Mouse (Mus musculus): Measurements from ENCODE around the gene Ksr1.
"Not testable (repeated sequence)": the region's sequence is repeated elsewhere in the genome, so short reads cannot be mapped to it uniquely, and the experiment has no call there.

The Ksr1 gene

DNA sequence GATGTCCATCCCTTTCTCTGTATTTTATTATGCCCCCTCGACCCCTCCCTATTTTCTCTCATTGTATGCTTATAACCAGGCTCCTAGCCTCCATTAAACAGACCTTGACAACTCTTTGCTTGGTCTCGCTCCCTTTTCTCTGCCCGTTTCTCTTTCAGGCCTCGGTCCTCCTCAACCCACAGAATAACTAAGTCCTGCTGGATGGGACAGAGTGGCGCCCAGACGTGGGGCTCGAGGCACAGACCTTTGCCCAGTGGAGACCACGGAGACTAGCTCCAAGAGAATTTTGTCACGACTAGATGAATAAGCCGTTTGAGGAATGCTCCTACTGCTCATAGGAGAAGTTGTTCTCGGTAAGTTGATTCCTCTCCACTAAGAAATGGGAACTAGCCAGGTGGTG, 157.0 kb downstream of the Ksr1 start:
- CTCF ChIA-PET: not testable (repeated sequence)

DNA sequence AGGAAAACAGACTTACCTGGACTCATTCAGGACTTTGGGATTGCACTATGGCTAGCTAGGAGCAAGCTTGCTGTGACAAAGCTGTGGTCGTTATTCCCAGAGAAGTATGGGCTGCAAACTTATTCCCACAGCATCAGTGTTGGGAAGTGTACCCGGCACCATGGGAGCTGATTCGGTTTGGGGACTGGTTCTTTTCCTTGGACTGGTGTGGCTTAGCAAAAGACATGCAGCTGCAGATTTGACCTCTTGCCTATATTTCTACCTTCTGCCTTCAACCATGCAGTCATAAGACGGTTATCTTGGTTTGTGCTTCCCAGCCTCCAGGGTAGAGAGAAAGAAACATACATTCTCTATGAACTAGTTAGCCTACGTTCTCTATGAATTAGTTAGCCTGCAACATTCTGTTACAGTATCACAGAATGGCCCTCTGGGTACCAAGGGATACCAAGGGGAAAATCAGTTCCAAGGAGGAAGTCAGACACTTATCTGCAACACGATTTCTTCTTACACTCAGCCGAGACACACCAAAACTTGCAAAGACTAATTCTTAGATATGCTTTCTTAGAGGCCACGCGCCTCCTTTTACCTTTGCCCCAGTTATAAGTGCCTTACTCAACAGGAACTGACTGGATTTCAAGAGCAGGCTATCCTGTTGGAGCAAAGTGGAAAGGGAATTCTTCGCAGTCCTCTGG, 159.8 kb downstream of the Ksr1 start:
- CTCF ChIA-PET: interaction anchor here (0.5 to 0.6 kb wide), 2 partner anchors 10 to 43 kb away, joined by 3 to 5 read pairs; no protein-coding TSS in a partner anchor

DNA sequence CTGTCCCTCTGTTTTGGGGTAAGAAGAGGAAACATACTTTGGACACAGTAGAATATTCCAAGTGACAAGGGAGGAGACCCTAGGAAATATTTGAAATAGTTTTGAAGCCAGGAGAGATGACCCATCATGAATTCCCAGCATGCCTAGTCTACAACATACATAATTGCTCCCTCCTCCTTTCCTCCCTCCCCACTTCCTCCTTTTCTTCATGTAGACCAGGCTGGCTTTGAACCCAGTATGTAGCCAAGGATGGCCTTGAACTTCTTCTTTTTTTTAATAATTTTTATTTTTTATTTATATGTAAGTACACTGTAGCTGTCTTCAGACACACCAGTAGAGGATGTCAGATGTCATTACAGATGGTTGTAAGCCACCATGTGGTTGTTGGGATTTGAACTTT, 160.7 kb downstream of the Ksr1 start:
- CTCF ChIA-PET: interaction anchor here (0.6 kb wide), 1 partner anchor 44 kb away, joined by 5 read pairs; no protein-coding TSS in a partner anchor

DNA sequence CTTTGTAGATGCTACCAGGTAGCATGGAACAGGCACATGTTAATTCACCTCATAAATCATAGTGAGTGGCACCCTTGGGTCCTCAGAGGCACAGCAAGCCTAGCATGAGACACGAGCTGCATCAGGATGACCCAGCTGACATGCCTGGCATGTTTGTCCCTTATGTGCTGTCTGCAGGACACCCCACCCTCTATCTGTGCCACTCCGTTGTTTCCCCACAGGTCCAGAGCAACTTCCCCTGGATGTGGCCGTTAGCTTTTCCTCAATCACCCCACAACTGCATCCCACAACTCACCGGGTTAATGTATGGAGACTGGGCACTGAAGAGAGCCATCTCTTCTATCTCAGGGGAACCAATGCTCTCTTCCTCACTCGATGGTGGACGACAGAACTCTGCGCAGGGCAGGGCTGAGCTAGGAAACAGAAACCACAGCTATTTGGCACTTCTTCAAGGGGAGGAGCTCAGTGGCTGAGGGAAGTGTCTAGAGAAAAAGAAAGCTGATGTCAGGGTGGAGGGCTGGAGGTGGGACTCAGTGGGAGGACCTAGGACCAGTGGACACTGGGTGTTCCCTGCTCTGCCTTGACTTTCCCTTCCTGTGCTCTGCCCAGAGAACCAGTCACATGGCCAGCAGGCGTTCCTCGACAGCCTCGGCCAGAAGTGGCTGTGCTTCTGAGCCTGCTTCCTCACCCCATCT, 161.6 kb downstream of the Ksr1 start, which contains the start of gene Lgals9:
Gene Lgals9, minus strand, starts transcription at position 464 of the 695 bp plus-strand sequence.
- CTCF ChIA-PET: no interaction called here

DNA sequence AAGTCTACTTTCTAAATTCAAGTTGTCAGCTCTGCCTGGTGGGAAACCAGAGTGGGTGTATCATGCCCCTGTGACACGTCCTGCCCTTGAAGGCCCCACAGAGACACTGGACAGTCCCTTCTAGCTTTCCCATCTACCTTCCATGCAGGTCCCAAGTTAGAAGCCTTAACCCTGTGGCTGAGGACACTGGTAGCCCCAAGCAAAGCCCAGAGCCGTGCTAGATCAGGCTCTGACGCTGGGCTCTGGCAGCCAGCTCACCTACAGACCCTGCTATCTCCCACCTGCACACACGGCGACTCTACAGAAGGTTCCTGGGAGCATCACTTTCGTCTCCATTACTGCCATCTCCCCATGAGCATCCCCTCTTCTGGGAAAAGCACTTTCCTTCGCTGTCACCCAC, 162.7 kb downstream of the Ksr1 start:
- CTCF ChIA-PET: interaction anchor here (0.5 kb wide), 1 partner anchor 685 kb away, joined by 6 read pairs; no protein-coding TSS in a partner anchor

DNA sequence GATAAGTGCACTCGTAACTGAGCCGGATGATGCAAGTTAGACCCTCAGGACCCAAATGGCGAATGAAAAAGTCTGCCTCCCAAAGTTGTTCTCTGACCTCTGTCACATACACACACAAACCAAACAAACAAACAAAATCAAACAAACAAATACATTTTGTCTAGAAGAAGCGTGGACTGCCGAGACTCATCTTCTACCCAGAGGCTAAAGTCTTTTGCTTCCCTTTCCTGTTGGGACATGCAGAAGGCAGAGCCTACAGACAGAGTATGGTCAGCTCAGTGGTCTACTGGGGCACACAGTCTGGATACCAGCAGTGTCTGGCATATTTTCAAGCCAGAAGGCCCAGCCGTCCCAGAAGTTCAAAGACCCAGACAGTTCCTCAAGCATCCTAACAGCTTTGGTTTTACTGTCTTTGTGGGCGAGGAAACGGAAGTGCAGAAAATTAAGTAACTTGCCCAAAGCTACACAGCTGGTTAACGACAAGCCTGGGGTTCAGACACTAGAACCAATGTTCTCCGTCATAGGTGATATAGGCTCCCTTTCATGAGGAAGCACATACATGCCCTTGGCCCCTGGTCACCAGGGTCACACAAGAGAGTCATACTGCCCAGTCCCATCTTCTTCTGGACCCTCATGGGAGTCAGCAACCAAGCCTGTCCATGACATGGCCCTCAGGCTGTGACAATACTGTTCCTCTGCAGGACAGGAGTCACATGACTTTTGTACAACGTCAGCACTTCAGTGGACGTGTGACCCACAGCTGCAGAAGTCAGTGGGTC, 163.5 kb downstream of the Ksr1 start:
- CTCF ChIA-PET: interaction anchor here (0.5 kb wide), 1 partner anchor 114 kb away, joined by 4 read pairs; no protein-coding TSS in a partner anchor

DNA sequence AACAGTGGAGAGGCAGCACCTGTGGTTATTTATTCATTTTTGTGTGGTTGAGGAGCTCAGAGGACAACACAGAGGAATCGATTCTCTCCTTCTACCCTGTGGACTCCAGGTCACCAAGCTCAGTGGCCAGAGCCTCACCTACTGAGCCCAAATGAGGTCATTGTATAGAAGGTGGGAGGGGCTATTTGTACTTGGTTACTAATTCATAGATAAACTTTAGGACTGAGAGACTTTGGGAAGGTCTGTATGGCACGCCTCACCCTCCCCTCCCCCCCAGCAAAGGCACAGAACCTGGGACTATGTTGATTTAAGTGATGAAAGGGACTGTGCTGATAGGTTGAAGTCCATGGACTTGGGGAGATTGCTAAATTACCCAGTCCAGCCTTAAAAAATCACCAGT, 164.2 kb downstream of the Ksr1 start:
- CTCF ChIA-PET: interaction anchor here (0.5 to 0.6 kb wide), 2 partner anchors 114 to 571 kb away, joined by 4 to 9 read pairs; no protein-coding TSS in a partner anchor

DNA sequence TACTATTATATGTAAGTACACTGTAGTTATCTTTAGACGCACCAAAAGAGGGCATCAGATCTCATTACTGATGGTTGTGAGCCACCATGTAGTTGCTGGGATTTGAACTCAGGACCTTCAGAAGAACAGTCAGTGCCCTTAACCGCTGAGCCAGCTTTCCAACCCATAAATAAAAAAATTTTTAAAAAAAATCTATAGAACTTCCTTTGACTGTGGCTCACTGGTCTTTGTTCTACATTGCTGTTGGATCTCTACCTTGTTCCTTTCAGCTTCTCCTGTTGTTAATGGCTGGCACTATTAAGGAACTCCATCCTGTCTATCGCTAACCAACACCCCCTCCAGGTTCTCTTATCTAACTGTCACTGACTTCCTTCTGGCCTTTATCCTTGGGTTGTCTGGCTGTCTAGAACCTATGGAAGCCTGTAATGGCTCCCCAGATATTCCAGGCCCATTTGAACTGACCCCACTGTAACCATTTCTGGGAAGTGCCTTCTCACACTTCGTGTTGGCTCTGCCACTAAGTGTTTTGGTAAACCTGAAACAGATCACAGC, 166.0 kb downstream of the Ksr1 start:
- CTCF ChIA-PET: no interaction called here

DNA sequence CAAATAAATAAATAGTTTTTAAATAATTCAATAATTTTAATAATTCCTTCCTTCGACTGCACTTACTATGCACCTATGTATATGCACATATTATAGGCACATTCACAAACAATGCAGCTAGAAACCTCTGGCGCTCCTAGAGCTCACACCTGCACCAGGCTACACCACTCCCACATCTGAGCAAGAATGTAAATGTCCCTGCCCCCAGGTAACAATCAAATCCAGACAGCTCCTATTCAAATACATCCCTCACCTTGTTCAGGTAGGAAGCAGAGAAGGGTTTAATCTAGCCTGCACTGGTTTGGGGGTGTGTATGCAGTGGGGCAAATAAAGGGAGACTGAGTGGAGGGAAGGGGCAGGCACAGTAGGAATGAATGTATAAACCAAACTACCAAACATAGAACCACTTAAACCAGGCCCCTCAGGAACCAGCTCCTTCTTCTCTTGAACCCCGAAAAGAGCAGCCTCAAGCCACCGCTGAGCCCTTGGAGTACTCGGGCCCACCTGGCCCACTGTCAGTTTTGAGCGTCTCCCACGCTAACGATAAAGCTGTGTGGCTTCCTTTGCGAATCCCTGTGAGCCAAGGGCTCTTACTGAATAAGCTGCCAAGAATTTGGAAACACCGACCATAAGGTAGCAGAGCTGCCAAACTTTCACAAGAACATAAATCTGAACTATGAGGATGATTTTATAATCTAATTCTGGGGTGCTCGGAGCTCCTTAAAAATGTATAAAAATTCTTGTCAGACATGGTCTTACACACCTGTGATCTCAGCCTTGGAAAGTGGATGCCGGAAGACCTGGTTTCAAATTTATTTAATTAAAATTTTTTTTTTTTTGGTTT, 167.8 kb downstream of the Ksr1 start:
- CTCF ChIA-PET: no interaction called here

DNA sequence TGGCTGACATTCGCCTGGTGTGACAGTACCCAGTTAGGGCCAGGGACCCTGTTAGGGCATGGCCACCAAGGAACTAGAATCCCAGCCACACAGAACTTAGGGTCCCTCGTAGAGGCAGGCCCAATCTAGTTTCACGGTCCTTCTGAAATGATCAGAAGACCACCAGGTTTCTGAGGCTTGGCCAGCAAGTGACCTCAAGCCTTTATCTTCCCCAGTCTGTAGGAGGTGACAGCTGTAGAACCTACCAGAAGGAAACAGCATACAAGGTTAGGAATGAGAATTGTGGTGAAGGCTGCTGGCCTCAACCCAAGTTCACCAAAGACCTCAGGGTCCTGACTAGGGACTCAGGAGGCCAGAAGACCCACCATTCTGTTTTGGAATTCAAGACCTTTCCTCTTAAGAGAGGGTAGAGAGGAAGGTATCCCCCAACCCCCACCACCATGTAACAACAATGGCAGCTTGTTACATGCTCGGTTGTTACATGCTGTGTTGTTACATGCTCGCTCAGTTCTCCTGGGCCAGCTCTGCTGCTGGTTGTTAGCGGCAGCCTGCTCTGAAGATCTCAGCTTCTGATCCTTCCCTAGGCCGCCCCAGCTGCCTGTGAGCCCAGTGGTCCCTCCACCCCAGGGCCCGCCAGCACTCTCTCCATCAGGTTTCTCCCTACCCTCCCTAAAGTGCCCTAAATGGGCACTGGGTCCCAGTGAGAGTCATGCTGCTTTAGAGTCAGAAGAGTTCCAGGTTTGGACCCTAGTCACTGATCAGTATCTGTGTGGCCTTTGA, 169.3 kb downstream of the Ksr1 start:
- CTCF ChIA-PET: no interaction called here

DNA sequence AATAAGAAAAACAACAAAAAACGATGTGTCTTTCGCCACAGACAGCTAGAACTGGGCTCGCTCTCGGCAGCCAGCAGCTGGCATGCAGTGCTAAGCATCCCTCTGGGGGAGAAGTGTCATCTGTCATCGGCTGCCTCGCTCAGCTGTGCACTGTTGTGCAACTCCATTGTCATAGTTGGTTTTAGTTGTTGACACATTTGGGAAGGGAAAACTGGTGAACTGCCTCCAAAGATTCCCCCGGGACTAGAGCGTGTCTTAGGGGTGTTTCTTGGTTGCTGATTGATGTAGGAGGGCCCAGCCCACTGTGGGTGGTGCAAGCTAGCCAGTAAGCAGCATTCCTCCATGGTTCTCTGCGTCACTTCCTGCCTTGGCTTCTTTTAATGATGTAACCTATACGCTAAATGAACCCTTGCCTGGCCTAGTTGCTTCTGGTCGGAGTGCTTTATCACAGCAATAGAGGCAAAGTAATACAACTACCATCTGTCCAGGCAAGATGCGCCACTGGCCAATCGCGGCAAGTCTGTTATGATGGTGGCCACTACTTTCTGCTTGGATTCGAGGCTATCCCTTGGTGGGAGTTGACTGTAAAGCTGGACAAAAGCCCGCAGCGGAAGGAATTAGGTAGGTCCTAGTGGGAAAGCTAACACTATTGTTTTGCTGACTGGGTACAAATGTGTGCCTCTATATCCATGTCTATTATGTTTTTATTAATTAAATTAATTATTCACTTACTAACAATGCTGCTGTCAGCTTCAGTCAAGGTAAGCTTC, 172.6 kb downstream of the Ksr1 start:
- CTCF ChIA-PET: interaction anchor here (0.6 kb wide), 1 partner anchor 16 kb away, joined by 3 read pairs; no protein-coding TSS in a partner anchor

DNA sequence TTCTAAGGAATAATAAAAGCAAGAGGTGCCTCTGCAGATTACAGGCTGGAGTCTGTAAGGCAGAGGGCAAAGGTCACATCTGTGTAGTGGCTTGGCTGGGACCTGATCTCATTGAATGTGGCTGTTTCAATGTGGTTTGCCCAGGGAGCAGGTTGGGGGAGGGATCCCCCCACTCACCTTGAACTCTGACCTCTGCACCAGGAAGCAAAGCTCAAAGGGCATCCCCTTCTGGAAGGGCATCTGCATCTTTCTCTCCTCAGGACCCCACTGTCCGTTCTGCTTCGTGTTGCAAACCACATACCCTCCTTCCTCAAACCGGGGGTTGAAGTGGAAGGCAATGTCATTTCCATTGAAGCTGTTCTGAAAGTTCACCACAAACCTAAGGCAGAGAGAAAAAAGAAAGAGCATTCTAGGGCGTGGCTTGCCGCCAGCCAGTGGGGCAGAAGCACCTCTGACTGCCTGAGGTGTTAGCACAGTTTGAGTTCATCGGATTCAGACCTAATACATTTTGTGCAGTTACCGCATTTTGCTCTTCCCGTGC, 173.3 kb downstream of the Ksr1 start:
- CTCF ChIA-PET: interaction anchor here (0.6 kb wide), 1 partner anchor 17 kb away, joined by 3 read pairs; no protein-coding TSS in a partner anchor

DNA sequence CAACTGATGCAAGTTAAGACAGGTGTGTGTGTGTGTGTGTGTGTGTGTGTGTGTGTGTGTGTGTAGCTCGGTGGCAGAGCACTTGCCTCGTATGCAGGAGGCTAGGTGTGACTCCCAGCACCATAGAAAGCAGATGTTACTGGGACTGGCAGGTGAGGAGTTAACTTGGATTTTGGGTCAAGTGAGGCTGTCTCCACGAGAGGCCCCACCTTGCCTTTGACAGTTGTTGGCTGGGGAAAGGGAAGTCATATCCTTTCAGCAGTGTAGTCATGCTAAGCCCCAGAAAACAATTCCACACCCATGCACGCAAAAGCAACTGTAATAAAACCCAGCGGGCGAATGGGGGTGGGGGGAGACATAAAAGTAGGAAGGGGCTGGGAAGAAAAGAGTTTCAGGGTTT, 173.9 kb downstream of the Ksr1 start:
- CTCF ChIA-PET: no interaction called here

DNA sequence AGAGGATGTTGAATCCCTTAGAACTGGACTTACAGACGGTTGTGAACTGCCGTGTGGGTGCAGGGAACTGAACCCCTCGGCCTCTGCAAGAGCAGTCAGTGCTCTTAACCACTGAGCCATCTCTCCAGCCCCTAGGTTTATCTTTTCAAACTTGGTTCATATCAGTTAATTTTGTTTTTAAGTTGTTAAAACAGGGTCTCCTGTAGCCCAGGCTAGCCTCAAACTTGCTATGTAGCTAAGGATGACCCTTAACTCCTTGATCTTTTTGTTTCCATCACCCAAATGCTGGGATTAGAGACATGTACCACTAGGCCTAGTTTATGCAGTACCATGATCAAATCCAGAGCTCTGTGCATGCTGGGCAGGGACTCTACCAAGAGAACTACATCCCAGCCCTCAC, 174.5 kb downstream of the Ksr1 start:
- CTCF ChIA-PET: no interaction called here

DNA sequence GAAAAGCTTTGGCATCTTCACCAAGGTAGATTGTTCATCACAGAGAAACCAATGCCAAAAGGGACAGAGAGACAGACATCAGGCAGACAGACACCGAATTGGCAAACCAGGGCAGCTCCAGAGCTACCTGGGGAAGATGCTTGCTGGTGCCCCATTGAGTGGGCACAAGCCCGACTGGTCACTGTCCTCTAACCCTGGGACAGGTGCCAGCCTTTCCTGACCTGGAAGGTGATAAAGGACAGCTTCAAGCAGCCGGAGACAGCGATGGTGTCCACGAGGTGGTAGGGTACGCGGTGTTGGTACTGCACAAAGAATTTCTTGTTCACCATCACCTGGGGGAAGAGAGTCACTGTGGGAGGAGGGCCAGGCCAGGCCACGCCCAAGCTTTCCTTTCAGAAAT, 175.1 kb downstream of the Ksr1 start:
- CTCF ChIA-PET: no interaction called here

DNA sequence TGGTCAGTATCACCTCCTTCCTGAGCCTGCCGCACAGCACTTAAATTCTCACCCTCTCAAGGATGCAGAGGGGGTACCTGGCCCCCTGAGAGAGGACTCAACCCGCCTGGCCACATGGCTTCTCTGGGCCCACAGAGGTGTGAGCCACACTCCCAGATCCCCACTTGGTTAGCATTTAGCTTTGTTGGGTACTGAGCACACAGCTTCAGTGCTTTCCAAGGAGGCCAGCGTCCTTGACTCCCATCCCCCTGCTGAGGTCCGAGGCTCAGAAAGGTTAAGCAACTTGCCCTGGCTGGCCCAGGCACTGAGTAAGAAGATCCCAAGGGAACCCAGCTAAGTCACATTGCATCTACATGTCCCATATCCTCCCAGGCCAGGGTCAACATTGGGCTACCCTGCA, 178.1 kb downstream of the Ksr1 start:
- CTCF ChIA-PET: no interaction called here

DNA sequence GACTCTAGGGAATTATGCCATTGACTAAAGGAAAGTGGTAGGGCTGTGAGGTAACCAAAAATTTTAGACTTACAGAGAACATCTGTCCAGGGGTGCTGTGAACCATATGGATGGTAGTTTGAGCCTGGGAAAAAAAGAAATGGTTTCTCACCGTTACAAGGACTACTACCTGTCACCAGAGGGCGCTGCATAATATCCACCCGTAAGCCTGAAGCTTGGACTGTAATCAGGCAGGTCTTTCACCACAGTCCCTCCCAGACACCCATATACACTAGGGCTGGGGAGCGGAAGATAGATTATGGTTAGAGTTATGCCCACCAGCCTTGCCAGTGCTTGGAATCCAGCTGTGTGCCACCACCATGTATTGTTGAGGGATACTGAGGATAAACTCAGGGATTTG, 178.8 kb downstream of the Ksr1 start:
- CTCF ChIA-PET: interaction anchor here (0.7 kb wide), 1 partner anchor 245 kb away, joined by 4 read pairs; no protein-coding TSS in a partner anchor

All from spleen, embryonic (tissue).